Mouse (Mus musculus): Measurements from ENCODE around the gene Mpnd. TPM values are rescaled to one million over a fixed set of nuclear protein-coding genes. Genes with fewer than 3 reads are reported as not detected.

Gene Mpnd
- polyA plus RNA-seq, 1 experiment: 92.1 TPM

GRCm38 (mm10) chr17:55957726-55958583 lies 47.6 kb upstream of the Mpnd start:
- H3K36me3 ChIP-seq (ENCODE audit: control insufficient read depth, insufficient read depth): no peaks in the 10 kb centered on the region
- peak overlapping the region; percentile 43 for H3K4me3 ChIP-seq
- H3ac ChIP-seq (ENCODE audit: control insufficient read depth, insufficient read length): peak overlapping the region; percentile 65
- peaks cover 7% of the 10 kb centered on the region for H3K79me2 ChIP-seq (ENCODE audit: control insufficient read depth, insufficient read depth)
- peak overlapping the region; percentile 77 for H3K4me2 ChIP-seq (ENCODE audit: low read depth)
- no peak for TF ChIP-seq E2F4 (IDR thresholded peaks at IDR 0.05; ENCODE audit: insufficient read depth)
- TF ChIP-seq POLR2AphosphoS2 (IDR thresholded peaks at IDR 0.05; ENCODE audit: insufficient read length, low read depth): no peak
- no peak for TF ChIP-seq TCF12 (IDR thresholded peaks at IDR 0.05; ENCODE audit: insufficient read depth, poor library complexity, severe bottlenecking)
- TF ChIP-seq MYOG (IDR thresholded peaks at IDR 0.05; ENCODE audit: control insufficient read depth in 1 of 3, insufficient read depth in 1 of 3, insufficient read length in 2 of 3, low read depth in 2 of 3): no peak
- no peak for TF ChIP-seq SRF (IDR thresholded peaks at IDR 0.05; ENCODE audit: control insufficient read depth, insufficient read length, low read depth)
- TF ChIP-seq CEBPB (IDR thresholded peaks at IDR 0.05; ENCODE audit: insufficient read depth, poor library complexity, severe bottlenecking): no peak
- TF ChIP-seq REST (IDR thresholded peaks at IDR 0.05; ENCODE audit: insufficient read depth, insufficient read length): no peak
- TF ChIP-seq USF1 (IDR thresholded peaks at IDR 0.05; ENCODE audit: low read depth): no peak
- TF ChIP-seq MYOD1 (IDR thresholded peaks at IDR 0.05; ENCODE audit: control insufficient read depth in 1 of 3, insufficient read length in 2 of 3, low read depth in 2 of 3): no peak
- TF ChIP-seq MAX (IDR thresholded peaks at IDR 0.05; ENCODE audit: low read depth): no peak
- no peak for TF ChIP-seq POLR2A (IDR thresholded peaks at IDR 0.05; ENCODE audit: insufficient read length, low read depth)
- H3K27me3 ChIP-seq (ENCODE audit: control insufficient read depth, insufficient read depth, insufficient read length): peaks cover 8% of the 10 kb centered on the region

GRCm38 (mm10) chr17:55958584-55958886 lies 47.0 kb upstream of the Mpnd start:
- peaks cover 8% of the 10 kb centered on the region for H3K27me3 ChIP-seq (ENCODE audit: control insufficient read depth, insufficient read depth, insufficient read length)
- peaks cover 3% of the 10 kb centered on the region for H3K36me3 ChIP-seq (ENCODE audit: control insufficient read depth, insufficient read depth)
- H3K4me3 ChIP-seq: peak overlapping the region; percentile 43
- peaks cover 7% of the 10 kb centered on the region for H3K79me2 ChIP-seq (ENCODE audit: control insufficient read depth, insufficient read depth)
- H3ac ChIP-seq (ENCODE audit: control insufficient read depth, insufficient read length): peak overlapping the region; percentile 65
- H3K4me2 ChIP-seq (ENCODE audit: low read depth): peak overlapping the region; percentile 77
- TF ChIP-seq TCF3 (IDR thresholded peaks at IDR 0.05; ENCODE audit: insufficient read length, low read depth) (no peak), SRF (IDR thresholded peaks at IDR 0.05; ENCODE audit: control insufficient read depth, insufficient read length, low read depth) (no peak), MYOD1 (IDR thresholded peaks at IDR 0.05; ENCODE audit: control insufficient read depth in 1 of 3, insufficient read length in 2 of 3, low read depth in 2 of 3) (no peak), POLR2AphosphoS2 (IDR thresholded peaks at IDR 0.05; ENCODE audit: insufficient read length, low read depth) (no peak), REST (IDR thresholded peaks at IDR 0.05; ENCODE audit: insufficient read depth, insufficient read length) (no peak), TCF12 (IDR thresholded peaks at IDR 0.05; ENCODE audit: insufficient read depth, poor library complexity, severe bottlenecking) (no peak), MAX (IDR thresholded peaks at IDR 0.05; ENCODE audit: low read depth) (no peak), USF1 (IDR thresholded peaks at IDR 0.05; ENCODE audit: low read depth) (no peak), MYOG (IDR thresholded peaks at IDR 0.05; ENCODE audit: control insufficient read depth in 1 of 3, insufficient read depth in 1 of 3, insufficient read length in 2 of 3, low read depth in 2 of 3) (no peak), POLR2A (IDR thresholded peaks at IDR 0.05; ENCODE audit: insufficient read length, low read depth) (no peak), CEBPB (IDR thresholded peaks at IDR 0.05; ENCODE audit: insufficient read depth, poor library complexity, severe bottlenecking) (no peak), E2F4 (IDR thresholded peaks at IDR 0.05; ENCODE audit: insufficient read depth) (no peak)

- H3ac ChIP-seq (ENCODE audit: control insufficient read depth, insufficient read length): peak within 1 kb of the TSS; percentile 65
- H3K4me3 ChIP-seq: peak within 1 kb of the TSS; percentile 43
- peaks cover 7% of the 10 kb centered on the region for H3K79me2 ChIP-seq (ENCODE audit: control insufficient read depth, insufficient read depth)
- H3K36me3 ChIP-seq (ENCODE audit: control insufficient read depth, insufficient read depth): peaks cover 5% of the 10 kb centered on the region
- peaks cover 3% of the 10 kb centered on the region for H3K27me3 ChIP-seq (ENCODE audit: control insufficient read depth, insufficient read depth, insufficient read length)
- peak within 1 kb of the TSS; percentile 94 for H3K4me2 ChIP-seq (ENCODE audit: low read depth)
- TF ChIP-seq POLR2AphosphoS2 (IDR thresholded peaks at IDR 0.05; ENCODE audit: insufficient read length, low read depth): peak; percentile 74
- no peak for TF ChIP-seq E2F4 (IDR thresholded peaks at IDR 0.05; ENCODE audit: insufficient read depth)
- TF ChIP-seq POLR2A (IDR thresholded peaks at IDR 0.05; ENCODE audit: insufficient read length, low read depth): peak; percentile 66
- TF ChIP-seq MYOG (IDR thresholded peaks at IDR 0.05; ENCODE audit: control insufficient read depth in 1 of 3, insufficient read depth in 1 of 3, insufficient read length in 2 of 3, low read depth in 2 of 3): no peak
- peak; percentile 65 for TF ChIP-seq SRF (IDR thresholded peaks at IDR 0.05; ENCODE audit: control insufficient read depth, insufficient read length, low read depth)
- TF ChIP-seq USF1 (IDR thresholded peaks at IDR 0.05; ENCODE audit: low read depth): no peak
- TF ChIP-seq REST (IDR thresholded peaks at IDR 0.05; ENCODE audit: insufficient read depth, insufficient read length): no peak
- TF ChIP-seq MYOD1 (IDR thresholded peaks at IDR 0.05; ENCODE audit: control insufficient read depth in 1 of 3, insufficient read length in 2 of 3, low read depth in 2 of 3): no peak
- TF ChIP-seq MAX (IDR thresholded peaks at IDR 0.05; ENCODE audit: low read depth): peak; percentile 63
- no peak for TF ChIP-seq TCF3 (IDR thresholded peaks at IDR 0.05; ENCODE audit: insufficient read length, low read depth)
- no peak for TF ChIP-seq TCF12 (IDR thresholded peaks at IDR 0.05; ENCODE audit: insufficient read depth, poor library complexity, severe bottlenecking)
- TF ChIP-seq CEBPB (IDR thresholded peaks at IDR 0.05; ENCODE audit: insufficient read depth, poor library complexity, severe bottlenecking): no peak
Measured at GRCm38 (mm10) chr17:55958918-55959728, 46.4 kb upstream of the Mpnd start, which contains the start of gene Yju2. Yju2 (plus strand) TSS chr17:55959099.

All from myocyte (in vitro differentiated cells).